Mouse (Mus musculus) c-Kit-positive CD71-positive TER-119-negative erythroid progenitor cells, embryonic 14.5 days (primary cell): ENCODE data around the gene Dera.

Source experiments
- DNase-seq: peaks from one replicate; pipeline ENCODE4 v3.0.0-alpha.2; 2013; ENCODE audit warnings: low read depth

Gene Dera

DNA sequence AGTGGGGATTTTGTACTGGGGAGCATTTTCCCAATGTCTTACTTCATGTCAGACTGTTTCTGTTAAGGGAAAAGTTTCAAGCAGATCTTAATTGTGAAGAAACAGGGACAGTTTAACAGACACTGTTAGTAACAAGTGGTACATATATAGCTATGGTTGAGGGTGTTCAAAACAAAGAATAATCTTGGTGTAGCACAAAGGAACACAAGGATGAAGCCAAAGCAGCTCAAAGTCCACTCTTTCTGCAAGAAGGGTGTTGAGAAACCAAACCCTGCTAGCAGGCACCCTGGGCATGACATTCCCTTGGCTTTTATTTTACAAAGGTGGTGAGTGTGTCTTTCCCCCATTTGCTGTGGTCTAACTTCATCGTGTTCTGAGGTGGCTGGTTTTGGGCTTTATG is 3.5 kb downstream of the Dera start:
- no peak for DNase-seq

DNA sequence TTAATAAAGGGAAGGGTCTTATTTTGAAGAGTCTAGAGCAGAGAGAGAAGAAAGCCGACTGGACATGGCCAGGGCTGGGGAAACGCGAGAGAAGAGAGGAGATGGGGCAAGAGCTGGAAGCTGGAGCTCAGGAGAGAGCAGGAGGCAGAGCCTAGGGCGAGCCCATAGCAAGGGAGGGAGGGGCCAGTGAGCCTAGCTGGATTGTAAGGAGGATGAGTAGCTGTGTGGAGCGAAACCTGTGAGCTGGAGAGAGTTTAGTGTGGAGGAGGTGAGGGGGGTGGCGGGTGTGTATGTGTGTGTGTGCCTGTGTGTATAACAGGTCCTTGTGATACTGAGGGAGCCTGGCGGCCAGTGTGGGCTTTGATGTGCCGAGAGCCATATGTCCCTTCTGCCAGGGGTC is 5.3 kb downstream of the Dera start:
- no peak for DNase-seq

DNA sequence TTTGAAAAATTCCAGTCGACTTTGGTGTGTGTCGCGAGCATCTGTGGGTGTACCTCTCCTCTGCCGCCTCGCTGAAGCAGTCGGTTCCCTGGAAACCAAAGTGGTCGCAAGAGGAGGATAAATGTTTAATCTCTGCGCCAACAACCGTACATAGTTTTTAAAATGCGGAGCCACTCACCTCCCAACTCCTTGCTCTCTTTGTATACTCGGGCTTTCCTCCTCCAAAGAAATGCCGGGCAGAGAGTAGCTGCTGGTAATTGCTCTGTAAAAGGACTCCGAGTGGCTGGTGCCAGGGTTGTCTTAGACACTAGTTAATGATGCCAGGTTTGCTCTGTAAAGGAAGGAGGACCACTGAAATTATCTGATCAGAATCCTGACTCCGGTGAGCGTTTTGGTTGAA is 6.6 kb downstream of the Dera start:
- DNase-seq: no peak

DNA sequence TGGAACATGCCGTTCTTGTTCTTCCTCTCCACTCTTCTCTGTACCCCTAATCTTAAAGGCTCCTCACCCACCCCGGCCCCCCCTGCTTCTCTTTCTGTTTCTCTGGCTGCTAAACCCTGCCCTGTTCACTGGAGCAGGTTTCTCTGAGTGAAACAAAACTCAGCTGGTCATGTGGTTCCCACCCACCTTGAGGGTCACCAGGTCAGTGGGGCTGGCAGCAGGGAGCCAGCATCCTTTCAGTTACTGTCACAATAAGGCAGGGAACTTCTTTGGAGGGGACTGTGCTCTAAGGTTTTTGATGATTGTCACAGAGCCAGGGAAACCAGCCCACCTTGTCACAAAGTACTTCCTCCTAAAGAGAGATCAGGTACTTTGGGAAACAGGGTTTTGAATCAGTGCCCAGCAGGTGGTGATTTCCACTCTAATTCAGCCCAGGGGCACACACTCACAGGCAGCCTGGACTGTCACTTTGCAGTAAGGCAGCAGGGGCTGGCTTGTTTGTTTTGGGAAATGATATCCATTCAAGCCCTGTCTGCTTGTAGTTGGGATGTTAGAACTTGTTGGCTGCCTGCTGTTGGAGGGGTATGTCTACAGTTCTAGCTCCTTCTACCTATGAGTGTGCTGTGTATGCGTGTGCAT is 10.3 kb downstream of the Dera start:
- no peak for DNase-seq

DNA sequence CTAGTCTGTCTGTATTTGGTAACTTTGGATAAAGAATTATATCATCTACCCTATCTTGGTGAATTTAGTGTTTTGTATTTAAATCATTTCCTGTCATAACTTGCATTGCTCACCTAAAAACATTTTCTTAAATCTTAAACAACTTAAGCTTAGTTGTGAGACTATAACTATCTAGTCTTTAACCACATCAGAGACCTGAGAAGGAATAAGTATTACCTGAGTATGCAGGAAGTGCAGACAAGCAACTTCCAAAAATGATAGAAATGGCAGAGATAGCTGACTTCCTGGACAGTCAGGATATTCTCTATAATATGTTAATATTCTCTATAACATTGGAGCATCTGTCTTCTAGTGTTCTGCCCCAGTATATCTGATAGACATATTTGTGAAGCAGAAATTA is 11.8 kb downstream of the Dera start:
- no peak for DNase-seq

DNA sequence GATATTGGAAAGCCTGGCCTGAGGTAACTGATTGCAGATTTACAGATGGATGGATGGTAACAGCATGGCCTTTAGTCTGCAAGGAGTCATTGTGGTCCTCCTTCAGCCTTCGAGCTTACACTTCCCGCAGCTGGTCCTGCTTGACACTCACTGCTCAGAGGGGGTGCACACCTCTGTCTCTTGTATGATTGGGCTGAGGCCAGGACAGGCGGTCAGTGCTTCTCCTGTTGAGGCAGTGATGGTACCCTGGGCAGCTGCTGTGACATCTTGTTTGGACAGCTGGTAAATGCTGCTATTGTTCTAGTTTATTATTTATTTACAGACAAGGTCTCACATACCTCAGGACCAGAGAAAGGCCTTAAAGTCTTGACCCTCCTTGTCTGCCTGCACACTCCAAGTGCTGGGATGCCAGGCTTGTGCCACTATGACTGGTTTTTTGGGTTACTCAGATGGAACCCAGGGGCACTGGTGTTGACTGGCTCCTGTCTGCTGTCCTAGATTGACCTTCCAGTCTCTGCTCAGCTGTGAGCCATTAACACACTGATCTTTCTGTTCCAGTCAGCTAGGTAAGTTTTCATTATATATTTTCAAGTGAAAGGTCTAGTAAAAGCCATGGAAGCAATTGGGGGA is 17.4 kb downstream of the Dera start:
- DNase-seq: no peak

DNA sequence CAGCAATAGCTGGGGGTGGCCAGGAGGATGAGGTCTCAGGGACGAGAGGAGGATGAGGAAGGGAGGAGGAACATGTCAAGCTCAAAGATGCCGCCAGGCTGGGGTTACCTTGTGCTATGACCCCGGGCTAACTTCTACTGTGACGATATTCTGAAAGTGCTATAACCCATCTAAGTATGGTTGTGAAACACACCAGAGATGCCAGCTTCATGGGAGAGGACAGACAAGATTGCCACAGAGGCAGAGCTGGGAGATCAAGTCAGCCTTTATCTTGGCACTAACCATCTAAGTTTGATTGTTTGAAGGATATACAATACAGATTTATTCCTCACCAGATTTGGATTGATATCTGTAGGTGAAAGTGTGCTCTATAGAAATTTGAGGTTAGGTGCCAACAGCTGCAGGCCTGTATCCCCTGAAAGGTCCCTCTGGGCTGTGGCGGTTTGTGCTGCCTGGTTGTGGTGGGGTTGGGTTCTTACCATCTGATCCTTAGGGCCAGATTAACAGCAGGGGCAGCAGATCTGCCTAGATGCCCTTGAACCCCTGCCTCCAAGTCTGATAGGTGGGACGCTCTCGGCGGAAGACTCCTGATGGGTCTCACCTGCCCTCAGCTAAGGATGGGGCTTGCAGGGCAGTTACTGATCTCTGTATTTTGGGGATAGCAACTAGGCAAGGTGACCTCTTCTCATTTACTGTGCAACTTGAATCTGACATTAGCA is 18.7 kb downstream of the Dera start:
- DNase-seq: no peak

DNA sequence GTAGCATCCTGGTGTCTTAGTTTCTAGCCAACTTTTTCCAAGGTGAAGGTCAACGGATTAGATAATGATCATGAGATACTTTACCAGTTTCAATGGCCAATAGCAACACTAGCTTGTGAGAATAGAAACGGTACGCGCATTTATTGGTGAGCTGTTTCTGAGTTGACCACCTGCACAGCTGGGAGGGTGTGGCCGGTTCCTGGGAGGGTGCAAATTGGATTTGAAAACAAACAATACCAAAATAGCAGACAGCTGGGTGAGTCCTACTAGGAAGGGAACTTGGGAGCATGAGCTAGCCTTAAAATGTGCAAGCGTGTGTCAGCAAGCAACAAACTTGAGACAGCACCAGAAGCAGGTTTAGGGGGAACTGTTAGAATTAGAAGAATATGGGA is 19.3 kb downstream of the Dera start:
- DNase-seq: no peak

DNA sequence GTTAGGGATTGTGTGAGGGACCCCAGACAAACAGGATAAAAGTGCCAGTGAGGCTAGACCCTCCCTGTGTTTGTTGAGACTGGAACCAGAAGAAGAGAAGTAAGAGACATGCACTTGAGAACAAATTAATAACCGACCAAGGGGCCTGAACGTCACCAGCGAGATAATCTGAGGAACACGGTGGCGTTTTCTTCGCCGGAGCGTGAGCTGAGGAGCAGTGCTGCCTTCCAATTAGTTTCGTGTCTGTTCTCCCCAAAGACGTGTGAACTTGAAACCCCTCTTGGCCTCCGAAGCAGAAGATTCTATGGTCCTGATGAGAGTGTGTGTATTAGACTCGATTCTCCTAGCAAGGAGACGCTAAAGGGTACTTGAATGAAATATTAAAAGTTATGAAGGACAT is 19.8 kb downstream of the Dera start:
- DNase-seq: no peak

DNA sequence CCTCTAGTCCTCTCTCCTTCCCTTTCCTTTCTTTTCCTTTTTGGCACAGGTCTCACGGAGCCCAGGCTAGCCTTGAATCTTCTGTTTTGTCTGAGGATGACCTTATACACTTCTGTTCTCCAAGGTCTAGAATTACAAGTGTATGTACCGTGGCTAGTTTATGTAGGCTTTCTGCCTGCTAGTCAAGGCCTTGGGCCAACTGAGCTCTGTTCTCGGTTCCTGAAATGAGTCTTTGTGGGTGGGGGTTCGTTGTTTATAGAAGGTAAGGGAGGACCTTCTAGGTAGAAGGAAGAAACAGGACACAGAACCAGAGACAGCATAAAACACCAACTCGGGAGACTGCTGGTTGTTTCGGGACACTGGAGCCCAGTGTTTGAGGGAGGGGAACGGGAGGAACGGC is 20.8 kb downstream of the Dera start:
- no peak for DNase-seq

DNA sequence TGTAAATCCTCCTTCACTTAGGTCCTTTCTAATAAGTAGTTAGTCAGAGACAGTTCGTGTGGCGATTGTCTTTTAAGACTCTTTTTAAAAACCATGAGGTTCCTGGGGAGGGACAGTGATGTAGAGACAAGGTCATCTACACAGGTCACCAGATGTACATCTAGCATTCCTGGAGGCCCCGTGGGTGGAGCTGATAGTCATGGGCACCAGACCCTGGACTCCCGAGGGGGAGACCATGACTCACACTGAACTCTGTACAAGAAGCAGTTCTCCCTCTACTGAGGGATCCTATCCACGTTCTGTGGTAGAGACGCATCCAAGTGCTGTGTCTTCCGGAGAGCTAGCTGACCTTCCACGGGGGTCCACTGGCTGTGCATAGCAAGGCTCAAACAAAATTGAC is 22.6 kb downstream of the Dera start:
- no peak for DNase-seq

DNA sequence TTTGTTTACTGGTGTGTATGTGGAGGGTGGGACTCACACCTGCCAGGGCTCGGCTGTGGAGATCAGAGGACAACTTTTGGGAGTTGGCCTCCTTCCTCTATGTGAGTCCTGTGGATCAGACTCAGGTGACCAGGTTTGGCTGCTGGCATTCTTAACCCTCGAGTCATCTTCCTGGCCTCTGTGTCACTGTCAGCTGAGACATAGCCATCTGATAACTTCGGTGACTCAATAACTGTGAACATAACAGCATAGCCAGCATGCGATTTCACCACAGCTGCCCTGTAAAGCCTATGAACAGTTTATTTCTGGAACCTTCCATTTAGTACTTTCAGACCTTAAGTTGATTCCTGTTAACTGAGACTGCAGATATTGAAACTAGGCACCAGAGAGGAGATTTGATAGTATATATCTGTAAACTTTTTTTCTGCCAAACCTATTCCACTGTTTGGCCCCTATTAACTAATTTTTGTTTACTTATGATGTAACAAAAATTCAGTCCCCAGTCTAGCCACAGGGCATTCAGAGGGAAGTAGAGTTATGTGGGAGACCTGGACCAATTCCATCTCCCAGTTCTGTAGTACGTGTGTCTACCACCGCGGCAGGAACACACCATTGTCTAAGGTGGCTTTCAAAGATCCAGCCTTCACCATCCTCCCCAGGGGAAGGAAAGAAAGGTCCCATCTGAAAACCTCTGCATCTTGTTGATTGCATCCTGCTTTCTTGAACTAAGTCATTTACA is 29.7 kb downstream of the Dera start:
- no peak for DNase-seq

DNA sequence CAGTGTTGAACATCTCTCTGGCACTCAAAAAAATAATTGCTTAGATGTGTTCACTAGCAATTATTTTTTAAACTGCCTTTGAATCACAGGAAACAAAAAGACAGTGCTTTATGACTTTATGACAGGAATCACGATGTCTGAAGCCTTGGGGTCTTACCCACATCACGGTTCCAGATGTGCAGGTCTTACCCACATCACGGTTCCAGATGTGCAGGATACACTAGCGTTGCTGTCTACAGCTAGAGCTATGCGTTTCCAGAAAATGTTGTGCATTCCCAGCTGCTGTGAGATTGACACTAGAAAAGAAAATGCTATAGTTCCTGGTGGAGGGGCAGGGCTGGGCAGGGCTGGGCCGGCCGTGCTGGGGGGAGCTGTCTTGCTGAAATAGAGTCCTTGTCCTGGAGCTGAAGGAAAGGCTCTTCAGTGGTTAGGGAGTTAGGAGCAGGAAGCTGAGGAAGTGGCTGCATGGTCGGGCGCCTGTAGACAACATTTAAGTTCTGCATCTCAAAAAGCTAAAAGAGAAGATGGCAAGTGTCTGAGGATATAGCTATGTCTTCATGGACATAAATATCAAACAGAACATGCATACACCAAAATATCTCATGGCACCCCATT is 34.7 kb downstream of the Dera start:
- DNase-seq: no peak

DNA sequence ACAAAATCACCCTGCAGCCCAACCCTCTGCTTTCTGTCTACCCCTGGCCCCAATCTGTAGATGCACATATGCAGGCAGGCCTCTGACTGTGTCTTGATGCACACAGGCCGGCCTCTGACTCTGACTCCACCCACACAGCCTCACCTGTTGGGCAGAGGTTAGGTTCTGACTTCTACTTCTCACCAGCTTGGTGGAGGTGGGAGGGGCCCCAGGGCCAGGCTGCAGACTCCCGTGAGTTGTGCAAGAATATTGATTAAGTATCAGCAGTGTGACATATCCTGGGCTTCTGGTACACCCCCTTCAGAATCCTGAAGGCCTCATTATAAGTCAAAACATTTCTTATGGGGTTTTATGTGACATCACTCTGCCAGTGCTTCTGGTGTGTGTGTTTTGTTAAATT is 35.3 kb downstream of the Dera start:
- DNase-seq: no peak

DNA sequence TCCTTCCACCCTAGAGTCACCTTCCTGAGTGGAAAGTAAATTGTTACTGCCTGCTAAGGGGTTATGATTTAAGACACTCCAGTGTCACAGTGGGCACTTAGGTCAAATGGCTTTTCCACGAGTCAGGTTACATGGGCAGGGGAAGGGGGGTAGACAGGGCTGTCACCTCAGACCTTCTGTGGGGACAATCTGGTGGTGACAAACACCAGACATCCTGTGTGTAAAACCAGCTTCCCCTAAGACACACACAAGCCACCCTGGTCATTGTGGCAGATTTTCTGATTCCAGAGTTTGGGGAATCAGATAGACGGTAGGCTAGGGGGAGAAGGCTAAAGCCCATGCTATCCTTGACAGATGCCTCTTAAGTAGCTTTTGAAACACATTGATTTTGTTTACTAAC is 41.1 kb downstream of the Dera start:
- DNase-seq: no peak

DNA sequence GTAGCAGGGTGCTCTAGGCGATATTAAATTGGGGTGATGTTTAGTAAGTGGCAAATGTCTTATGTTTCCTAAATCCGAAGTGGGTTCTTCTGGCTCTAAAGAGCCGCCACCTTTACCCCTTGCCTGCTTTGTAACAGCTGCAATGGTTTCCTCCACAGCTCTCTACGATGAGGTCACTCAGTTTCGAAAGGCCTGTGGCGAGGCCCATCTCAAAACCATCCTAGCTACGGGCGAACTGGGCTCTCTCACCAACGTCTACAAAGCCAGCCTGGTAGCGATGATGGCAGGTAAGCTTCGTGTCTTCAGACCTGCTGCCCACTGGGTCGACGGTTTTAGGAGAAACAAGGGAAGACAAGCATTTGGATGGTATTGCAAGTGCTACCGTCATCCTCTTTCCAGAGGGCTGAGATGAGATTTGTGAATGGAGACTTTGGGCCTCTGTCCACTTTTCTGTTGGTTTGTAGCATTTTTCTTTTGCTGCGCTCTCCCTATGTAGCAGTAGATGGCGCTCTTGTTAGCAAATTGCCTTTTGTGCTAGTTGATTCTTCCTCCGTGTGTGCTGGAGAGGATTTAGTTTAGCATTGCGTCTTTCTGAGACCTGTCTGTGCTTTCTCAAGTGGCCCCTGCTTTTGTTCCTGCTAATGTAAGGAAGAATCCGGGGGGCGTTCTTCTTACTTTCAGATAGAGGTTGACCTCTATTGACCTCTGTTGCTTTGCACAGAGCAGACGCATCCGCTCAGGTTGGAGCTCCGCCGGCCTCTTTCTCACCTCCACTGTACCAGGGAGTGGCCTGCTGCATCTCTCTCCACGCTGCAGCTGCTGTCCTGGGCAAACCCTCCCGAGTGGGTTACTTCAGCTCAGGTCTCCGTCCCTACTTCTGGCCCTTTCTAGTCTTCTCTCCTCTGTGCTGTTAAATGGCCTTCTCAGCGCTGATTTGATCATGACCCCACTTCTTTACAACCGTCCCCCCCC is 42.5 kb downstream of the Dera start:
- DNase-seq: no peak

DNA sequence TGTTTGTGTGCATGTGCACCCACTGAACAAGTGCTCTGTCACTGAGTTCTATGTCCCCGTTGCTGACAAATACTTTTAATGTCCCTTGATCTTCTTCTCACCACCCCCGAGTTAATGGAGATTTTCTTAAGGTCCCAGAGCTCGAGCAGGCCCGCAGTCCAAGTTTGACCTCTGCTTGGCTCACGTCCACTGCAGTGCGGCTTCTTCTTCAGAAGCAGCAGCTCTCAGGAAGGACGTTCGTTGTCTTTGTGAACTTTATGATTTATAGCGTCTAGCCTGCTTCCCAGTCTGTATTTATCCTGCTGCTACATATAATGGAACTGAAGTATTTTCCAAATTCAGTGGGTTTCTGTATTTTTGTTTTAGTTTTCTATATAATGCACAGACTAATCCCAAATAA is 44.9 kb downstream of the Dera start:
- DNase-seq: no peak

DNA sequence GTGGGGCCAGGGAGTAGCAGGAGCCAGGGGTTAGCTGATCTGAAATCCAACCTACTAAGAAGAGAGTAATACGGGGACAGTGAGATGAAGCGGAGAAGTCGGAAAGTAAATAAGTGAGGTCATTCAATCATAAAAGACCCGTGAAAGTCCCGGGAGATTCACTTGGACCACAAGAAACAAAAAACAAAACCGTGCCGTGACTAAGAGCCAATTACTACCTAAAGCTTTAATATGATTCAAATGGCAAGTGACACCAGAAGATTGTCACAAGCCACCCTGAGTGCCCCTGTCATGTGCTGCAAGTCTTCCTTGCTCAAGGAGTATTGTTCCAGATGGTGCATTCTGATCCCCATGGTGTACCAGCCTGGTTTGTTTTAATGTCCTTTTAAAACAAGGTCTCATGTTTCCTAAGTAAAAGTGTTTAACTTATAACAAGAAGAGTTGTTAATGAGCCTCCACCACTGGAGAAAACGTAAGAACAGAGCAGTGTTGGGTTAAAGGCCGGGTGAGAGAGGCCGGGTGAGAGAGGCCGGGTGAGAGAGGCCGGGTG is 49.2 kb downstream of the Dera start:
- no peak for DNase-seq

DNA sequence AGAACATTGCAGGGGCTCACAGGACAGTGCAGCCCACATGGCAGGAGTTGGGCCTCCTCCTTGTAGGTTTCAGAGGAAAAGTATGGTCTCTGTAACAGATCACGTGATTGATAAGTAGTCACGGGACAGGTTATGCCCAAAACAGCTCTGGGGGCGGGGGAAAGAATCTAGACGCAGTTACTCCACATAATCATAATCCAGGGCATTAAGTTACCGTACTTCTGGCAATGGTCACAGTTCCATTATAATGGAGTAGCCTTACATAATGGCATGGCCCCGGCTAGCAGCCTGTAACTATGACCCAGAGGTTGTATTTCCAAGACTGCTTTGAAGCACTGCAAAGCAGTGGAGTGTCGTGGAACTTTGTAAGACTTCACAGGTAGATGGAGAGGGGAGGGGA is 49.8 kb downstream of the Dera start:
- DNase-seq: no peak

DNA sequence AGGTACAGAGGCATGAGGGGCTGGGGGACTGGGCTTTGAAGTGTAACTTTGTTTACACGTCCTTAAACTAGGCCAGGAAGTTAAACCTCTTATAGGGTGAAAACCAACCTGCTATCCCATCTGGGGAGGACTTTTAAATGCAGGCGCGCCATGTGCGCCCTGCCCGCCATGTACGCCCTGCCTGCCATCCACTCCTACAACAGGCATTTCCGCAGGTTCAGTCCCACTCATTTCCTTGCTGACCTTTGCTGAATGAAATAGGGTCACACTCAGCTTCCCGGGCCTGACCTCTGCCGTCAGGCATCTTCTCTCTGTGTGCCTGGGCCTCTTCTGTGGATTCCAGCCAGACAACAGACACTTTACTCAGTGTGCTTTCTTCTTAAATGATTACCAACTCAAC is 50.3 kb downstream of the Dera start:
- DNase-seq: no peak

DNA sequence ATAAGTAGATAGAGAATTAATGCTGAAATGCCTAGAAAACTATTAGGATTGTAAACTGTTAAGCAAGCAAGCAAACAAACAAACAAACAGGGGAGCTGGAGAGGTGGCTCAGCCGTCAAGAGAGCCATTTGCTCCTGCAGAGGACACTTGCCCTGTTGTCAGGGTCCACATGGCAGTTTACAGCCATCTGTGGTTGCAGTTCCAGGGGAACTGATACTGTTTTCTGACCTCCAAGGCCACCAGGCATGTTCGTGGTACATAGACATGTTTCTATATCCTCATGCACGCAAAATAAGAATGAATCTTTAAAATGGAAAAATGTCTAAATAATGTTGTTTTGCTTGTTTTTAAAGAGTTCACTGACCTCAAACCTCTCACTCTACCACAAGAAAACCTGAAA is 52.0 kb downstream of the Dera start:
- DNase-seq: no peak
